Mouse (Mus musculus) MEL (cell line): ENCODE measurements at regions not wholly inside any gene's neighbourhood (a gene's known extent, or its start where the extent isn't known, plus 50 kb on each side); places are given as distances from the start of the nearest gene placed in this dataset.

Experiments used
- DNase-seq: peaks from one replicate; pipeline ENCODE4 v3.0.0; 2011; ENCODE audit warnings: low read depth, low spot score
- H3K27ac ChIP-seq: 2 replicates; pipeline ENCODE4 v1.5.1; 2012; ENCODE audit warnings: low read depth, mild to moderate bottlenecking, control low read depth, low read length, moderate library complexity; ENCODE audit not compliant: control insufficient read depth
- H3K27me3 ChIP-seq, 2 experiments: fragments of 150-350 bp in 1 of 2; sonication (generic) in 1 of 2; 2 replicates each; pipeline ENCODE4 v1.6.1; 2012; ENCODE audit warnings: low read length in 2 of 2, mild to moderate bottlenecking in 2 of 2, improper control_type of control experiment in 1 of 2, moderate library complexity in 1 of 2; ENCODE audit not compliant: insufficient read depth in 2 of 2, control insufficient read depth in 1 of 2
- H3K36me3 ChIP-seq, 2 experiments: 2 replicates each; pipeline ENCODE4 v1.6.1; 2012 to 2014; ENCODE audit warnings: low read length in 2 of 2, improper control_type of control experiment in 1 of 2, inconsistent platforms in 1 of 2, mild to moderate bottlenecking in 1 of 2; ENCODE audit not compliant: insufficient read depth in 2 of 2, control insufficient read depth in 1 of 2
- H3K4me1 ChIP-seq, 2 experiments: fragments of 150-350 bp in 1 of 2; sonication (generic) in 1 of 2; 2 replicates each; pipeline ENCODE4 v1.6.1; 2012; ENCODE audit warnings: low read length in 2 of 2, improper control_type of control experiment in 1 of 2, mild to moderate bottlenecking in 1 of 2; ENCODE audit not compliant: insufficient read depth in 2 of 2, control insufficient read depth in 1 of 2
- H3K4me3 ChIP-seq, 2 experiments: fragments of 150-350 bp in 1 of 2; sonication (generic) in 1 of 2; 2 replicates each; pipeline ENCODE4 v1.5.1; 2012; ENCODE audit warnings: low read depth in 2 of 2, low read length in 2 of 2, mild to moderate bottlenecking in 2 of 2, moderate library complexity in 2 of 2, control low read depth in 1 of 2, improper control_type of control experiment in 1 of 2; ENCODE audit not compliant: control insufficient read depth in 1 of 2, insufficient read depth in 1 of 2
- H3K79me2 ChIP-seq: 2 replicates; pipeline ENCODE4 v1.6.1; 2012; ENCODE audit warnings: mild to moderate bottlenecking, low read length, moderate library complexity; ENCODE audit not compliant: control insufficient read depth, poor library complexity, insufficient read depth
- H3K9ac ChIP-seq: 2 replicates; pipeline ENCODE4 v1.6.1; 2012; ENCODE audit warnings: low read depth, mild to moderate bottlenecking, control low read depth, low read length, moderate library complexity; ENCODE audit not compliant: control insufficient read depth, poor library complexity, severe bottlenecking
- H3K9me3 ChIP-seq: fragments of 150-350 bp; sonication (generic); replicated peaks from 2 replicates; pipeline ENCODE4 v1.6.1; 2012; ENCODE audit warnings: mild to moderate bottlenecking, low read length, improper control_type of control experiment, moderate library complexity; ENCODE audit not compliant: insufficient read depth
- BHLHE40 ChIP-seq: IDR thresholded peaks from 2 replicates; pipeline ENCODE4 v1.6.1; 2012; ENCODE audit warnings: low read depth, mild to moderate bottlenecking, inconsistent platforms, low read length, improper control_type of control experiment, borderline replicate concordance
- CHD2 ChIP-seq: IDR thresholded peaks from 2 replicates; pipeline ENCODE4 v1.6.1; 2011; ENCODE audit warnings: low read length, improper control_type of control experiment
- E2F4 ChIP-seq: IDR thresholded peaks from 2 replicates; pipeline ENCODE4 v1.6.1; 2011; ENCODE audit warnings: low read depth, low read length, improper control_type of control experiment, borderline replicate concordance
- GABPA ChIP-seq: IDR thresholded peaks from 2 replicates; pipeline ENCODE4 v1.6.1; 2012; ENCODE audit warnings: low read depth, mild to moderate bottlenecking, inconsistent platforms, low read length, improper control_type of control experiment, moderate library complexity
- HCFC1 ChIP-seq: IDR thresholded peaks from 2 replicates; pipeline ENCODE4 v1.6.1; 2012; ENCODE audit warnings: low read depth, mild to moderate bottlenecking, inconsistent platforms, low read length, improper control_type of control experiment, moderate library complexity
- KAT2A ChIP-seq: conservative IDR thresholded peaks from 2 replicates; pipeline ENCODE4 v1.6.1; 2012; ENCODE audit warnings: low read depth, low read length, improper control_type of control experiment, inconsistent platforms
- MAZ ChIP-seq: IDR thresholded peaks from 2 replicates; pipeline ENCODE4 v1.6.1; 2012; ENCODE audit warnings: low read depth, mild to moderate bottlenecking, inconsistent platforms, low read length, improper control_type of control experiment
- MXI1 ChIP-seq: IDR thresholded peaks from 2 replicates; pipeline ENCODE4 v1.6.1; 2011; ENCODE audit warnings: mild to moderate bottlenecking, low read depth, low read length, improper control_type of control experiment
- MYB ChIP-seq: IDR thresholded peaks from 2 replicates; pipeline ENCODE4 v1.6.1; 2011; ENCODE audit warnings: mild to moderate bottlenecking, low read depth, low read length, improper control_type of control experiment
- MYC ChIP-seq: IDR thresholded peaks from 2 replicates; pipeline ENCODE4 v1.6.1; 2011; ENCODE audit warnings: low read depth, mild to moderate bottlenecking, low read length, improper control_type of control experiment, moderate library complexity
- NELFE ChIP-seq: IDR thresholded peaks from 2 replicates; pipeline ENCODE4 v1.6.1; 2011; ENCODE audit warnings: low read depth, low read length, improper control_type of control experiment
- POLR2A ChIP-seq, 2 experiments: IDR thresholded peaks; 2 replicates each; pipeline ENCODE4 v1.6.1; 2011 to 2012; ENCODE audit warnings: low read length in 2 of 2, mild to moderate bottlenecking in 2 of 2, control low read depth in 1 of 2, improper control_type of control experiment in 1 of 2, low read depth in 1 of 2, moderate library complexity in 1 of 2; ENCODE audit not compliant: control insufficient read depth in 1 of 2, insufficient read depth in 1 of 2, poor library complexity in 1 of 2
- POLR2AphosphoS2 ChIP-seq: IDR thresholded peaks from 2 replicates; pipeline ENCODE4 v1.6.1; 2011; ENCODE audit warnings: low read length, improper control_type of control experiment
- SIN3A ChIP-seq: IDR thresholded peaks from 2 replicates; pipeline ENCODE4 v1.6.1; 2012; ENCODE audit warnings: low read length, improper control_type of control experiment, inconsistent platforms
- TBP ChIP-seq: IDR thresholded peaks from 2 replicates; pipeline ENCODE4 v1.8.0; 2011; ENCODE audit warnings: low read depth, low read length, improper control_type of control experiment
- UBTF ChIP-seq: IDR thresholded peaks from 2 replicates; pipeline ENCODE4 v1.6.1; 2012; ENCODE audit warnings: low read depth, mild to moderate bottlenecking, inconsistent platforms, low read length, improper control_type of control experiment, moderate library complexity, borderline replicate concordance; ENCODE audit not compliant: insufficient read depth
- USF1 ChIP-seq: IDR thresholded peaks from 2 replicates; pipeline ENCODE4 v1.6.1; 2014; ENCODE audit warnings: low read depth, mild to moderate bottlenecking, inconsistent platforms, low read length, improper control_type of control experiment, moderate library complexity
- USF2 ChIP-seq, 2 experiments: IDR thresholded peaks; 2 replicates each; pipeline ENCODE4 v1.6.1; 2011 to 2012; ENCODE audit warnings: improper control_type of control experiment in 2 of 2, low read length in 2 of 2, borderline replicate concordance in 1 of 2, inconsistent platforms in 1 of 2, low read depth in 1 of 2, mild to moderate bottlenecking in 1 of 2; ENCODE audit not compliant: insufficient read depth in 1 of 2
- ZMIZ1 ChIP-seq: IDR thresholded peaks from 2 replicates; pipeline ENCODE4 v1.6.1; 2012; ENCODE audit warnings: low read depth, mild to moderate bottlenecking, inconsistent platforms, low read length, improper control_type of control experiment, moderate library complexity
- ZNF384 ChIP-seq: IDR thresholded peaks from 2 replicates; pipeline ENCODE4 v1.6.1; 2012; ENCODE audit warnings: low read depth, mild to moderate bottlenecking, inconsistent platforms, low read length, improper control_type of control experiment

- no peak overlapping the region for H3K27ac ChIP-seq
- H3K36me3 ChIP-seq = no peaks in the 10 kb centered on the region
- H3K4me3 ChIP-seq = no peak overlapping the region
- no peaks in the 10 kb centered on the region for H3K9me3 ChIP-seq
- no peak for TF ChIP-seq UBTF
- TF ChIP-seq ZNF384 = no peak
- no peak for TF ChIP-seq GABPA
- TF ChIP-seq E2F4 = no peak
- TF ChIP-seq MYC = no peak
- TF ChIP-seq USF1 = no peak
- TF ChIP-seq NELFE = no peak
- no peak for TF ChIP-seq MAZ
- no peak for TF ChIP-seq HCFC1
- TF ChIP-seq ZMIZ1 = no peak
- TF ChIP-seq SIN3A = no peak
- TF ChIP-seq KAT2A = no peak
- TF ChIP-seq MXI1 = no peak
- no peak for TF ChIP-seq POLR2AphosphoS2
- no peak for TF ChIP-seq USF2 (IDR thresholded peaks at IDR 0.05; ENCODE audit: borderline replicate concordance in 1 of 2, insufficient read depth in 1 of 2, low read depth in 1 of 2, low read length in 2 of 2)
- no peak for TF ChIP-seq MYB
- TF ChIP-seq CHD2 = no peak
- no peak for TF ChIP-seq BHLHE40
- TF ChIP-seq, all 39 proteins: peak for 0
- Histone ChIP-seq H3K79me2 (no peaks in the 10 kb centered on the region), H3K4me1 (no peaks in the 10 kb centered on the region), H3K9ac (no peak overlapping the region), H3K27me3 (no peaks in the 10 kb centered on the region; a peak in 1 of 4 replicates)
- DNase-seq = no peak
Measured at GRCm38 (mm10) chr7:113117599-113117998, 89.7 kb upstream of the Arntl start.

GRCm38 (mm10) chr7:113121911-113122319, 85.3 kb upstream of the Arntl start:
- no peak overlapping the region for H3K4me3 ChIP-seq
- no peak overlapping the region for H3K27ac ChIP-seq
- H3K9me3 ChIP-seq = no peaks in the 10 kb centered on the region
- no peaks in the 10 kb centered on the region; a peak in 1 of 4 replicates for H3K27me3 ChIP-seq
- no peaks in the 10 kb centered on the region for H3K36me3 ChIP-seq
- H3K79me2 ChIP-seq = no peaks in the 10 kb centered on the region
- H3K9ac ChIP-seq = no peak overlapping the region
- TF ChIP-seq ZNF384 (no peak), POLR2A (IDR thresholded peaks at IDR 0.05; ENCODE audit: control insufficient read depth in 1 of 2, insufficient read depth in 1 of 2, low read depth in 1 of 2, low read length in 2 of 2, poor library complexity in 1 of 2) (no peak), GABPA (no peak), TBP (no peak)
- H3K4me1 ChIP-seq = no peaks in the 10 kb centered on the region
- no peak for DNase-seq
